Mouse (Mus musculus) ovary, postnatal 36 days (tissue): ENCODE results near the gene Ccdc141.
"Not testable (repeated sequence)": the region's sequence is repeated elsewhere in the genome, so short reads cannot be mapped to it uniquely, and the experiment has no call there.

Source experiments
- DNase-seq: peaks from one replicate; pipeline ENCODE4 v3.0.0; 2022; ENCODE audit warnings: low spot score, mixed read lengths

The Ccdc141 gene

GRCm38 (mm10) chr2:77061871-77062270, 108.6 kb downstream of the Ccdc141 start:
- DNase-seq: no peak

GRCm38 (mm10) chr2:77059596-77059995, 110.8 kb downstream of the Ccdc141 start:
- DNase-seq: no peak

GRCm38 (mm10) chr2:77056367-77056766, 114.1 kb downstream of the Ccdc141 start:
- DNase-seq: no peak

GRCm38 (mm10) chr2:77042912-77043311, 127.5 kb downstream of the Ccdc141 start:
- no peak for DNase-seq

- DNase-seq: no peak
Observed at GRCm38 (mm10) chr2:77039683-77040082, 130.8 kb downstream of the Ccdc141 start.

- no peak for DNase-seq
Observed at GRCm38 (mm10) chr2:77039281-77039680, 131.2 kb downstream of the Ccdc141 start.

- DNase-seq: no peak
Observed at GRCm38 (mm10) chr2:77037211-77037610, 133.2 kb downstream of the Ccdc141 start.

- DNase-seq: no peak
Observed at GRCm38 (mm10) chr2:77034112-77034511, 136.3 kb downstream of the Ccdc141 start.

GRCm38 (mm10) chr2:77033322-77034060, 136.9 kb downstream of the Ccdc141 start:
- DNase-seq: no peak

- DNase-seq: no peak
Observed at GRCm38 (mm10) chr2:77020649-77021048, 149.8 kb downstream of the Ccdc141 start.

- DNase-seq: no peak
Observed at GRCm38 (mm10) chr2:77017735-77018134, 152.7 kb downstream of the Ccdc141 start.

- DNase-seq: not testable (repeated sequence)
Observed at GRCm38 (mm10) chr2:77013449-77013848, 157.0 kb downstream of the Ccdc141 start.

GRCm38 (mm10) chr2:77011981-77012380, 158.5 kb downstream of the Ccdc141 start:
- no peak for DNase-seq

- no peak for DNase-seq
Observed at GRCm38 (mm10) chr2:77007015-77007414, 163.4 kb downstream of the Ccdc141 start.

GRCm38 (mm10) chr2:77003148-77003547, 167.3 kb downstream of the Ccdc141 start:
- DNase-seq: no peak

GRCm38 (mm10) chr2:76998351-76998750, 172.1 kb downstream of the Ccdc141 start:
- DNase-seq: no peak

GRCm38 (mm10) chr2:76992493-76993201, 177.8 kb downstream of the Ccdc141 start:
- no peak for DNase-seq

- no peak for DNase-seq
Observed at GRCm38 (mm10) chr2:76987317-76987716, 183.1 kb downstream of the Ccdc141 start.

- DNase-seq: no peak
Observed at GRCm38 (mm10) chr2:76984384-76984783, 186.1 kb downstream of the Ccdc141 start.

GRCm38 (mm10) chr2:76983601-76984000, 186.8 kb downstream of the Ccdc141 start:
- no peak for DNase-seq

GRCm38 (mm10) chr2:76982391-76983145, 187.9 kb downstream of the Ccdc141 start, which contains the start of gene Ttn:
Gene Ttn (minus strand): TSS chr2:76982547.
- no peak for DNase-seq

GRCm38 (mm10) chr2:76981717-76982116, 188.7 kb downstream of the Ccdc141 start:
- no peak for DNase-seq

- DNase-seq: no peak
Observed at GRCm38 (mm10) chr2:76980146-76980545, 190.3 kb downstream of the Ccdc141 start.
